Mouse (Mus musculus): ENCODE data around the gene Enthd1. TPM values are rescaled to one million over a fixed set of nuclear protein-coding genes. Genes with fewer than 3 reads are reported as not detected.
"Not testable (repeated sequence)": the region's sequence is repeated elsewhere in the genome, so short reads cannot be mapped to it uniquely, and the experiment has no call there.

Gene Enthd1
- total and polyA plus RNA-seq, 2 experiments from 2014 or later, result not detected

DNA sequence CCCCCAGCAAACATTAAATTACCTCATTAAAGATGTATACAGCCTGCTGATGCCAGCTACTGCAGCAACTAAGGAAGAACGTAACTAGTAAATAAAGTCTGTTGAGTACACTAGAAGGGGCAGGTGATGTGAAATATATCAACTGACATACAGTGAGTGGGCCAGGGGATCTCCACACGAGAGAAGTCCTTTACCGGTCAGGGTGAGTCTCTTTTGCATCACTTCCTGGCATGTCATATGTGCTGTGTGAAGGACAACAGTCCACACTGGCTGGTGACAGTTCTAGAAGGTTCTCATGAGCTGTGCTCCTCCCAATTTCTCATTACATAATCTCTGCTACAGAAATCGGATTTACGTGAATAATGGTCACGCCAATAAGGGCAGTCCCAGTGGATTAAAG is 27.8 kb upstream of the Enthd1 start:
- ATAC-seq (ENCODE audit: insufficient read depth, low read depth) (no peak), DNase-seq (ENCODE audit: low spot score) (no peak)
- 80% methylated on average over 6 of the region's 6 CpGs for WGBS
- Histone ChIP-seq H3K4me2 (ENCODE audit: low read depth, low read length) (no peak overlapping the region), H3K27me3 (ENCODE audit: control insufficient read depth, insufficient read depth, low read length) (no peaks in the 10 kb centered on the region), H3K9ac (replicated peaks; ENCODE audit: low read depth, low read length) (no peak overlapping the region), H3K4me1 (ENCODE audit: control insufficient read depth, insufficient read depth) (no peaks in the 10 kb centered on the region), H3K27ac (ENCODE audit: low read depth) (no peak overlapping the region), H3K36me3 (replicated peaks; ENCODE audit: control insufficient read depth, insufficient read depth, low read length) (no peaks in the 10 kb centered on the region), H3K4me3 (ENCODE audit: low read depth, low read length) (no peak overlapping the region), H3K9me3 (replicated peaks; ENCODE audit: control insufficient read depth, low read length) (no peaks in the 10 kb centered on the region)
- TF ChIP-seq CTCF (IDR thresholded peaks at IDR 0.05; ENCODE audit: low read depth) (no peak), EP300 (IDR thresholded peaks at IDR 0.05; ENCODE audit: low read depth) (no peak)

DNA sequence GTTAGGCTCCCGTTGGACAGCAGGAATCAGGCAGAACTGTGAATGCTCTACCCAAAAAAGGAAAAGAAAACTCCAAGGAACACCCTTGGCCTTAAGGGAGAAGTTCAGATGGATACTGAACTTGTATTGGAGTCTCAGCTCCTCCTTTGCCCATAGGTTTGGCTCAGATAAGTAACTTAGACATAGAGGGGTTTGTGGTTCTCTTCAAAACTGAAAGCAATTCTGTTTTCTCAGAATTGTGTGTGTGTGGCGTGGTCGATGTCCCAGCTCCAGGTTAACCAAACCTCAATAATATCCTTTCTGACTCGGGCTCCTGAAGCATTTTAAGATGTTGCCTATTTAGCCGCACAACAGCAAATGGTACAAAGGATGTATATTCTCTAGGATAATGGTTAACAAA is 25.7 kb upstream of the Enthd1 start:
- 88% methylated on average over 5 of the region's 5 CpGs for WGBS
- Histone ChIP-seq H3K4me3 (ENCODE audit: low read depth, low read length) (no peak overlapping the region), H3K4me1 (ENCODE audit: control insufficient read depth, insufficient read depth) (no peaks in the 10 kb centered on the region), H3K9ac (replicated peaks; ENCODE audit: low read depth, low read length) (no peak overlapping the region), H3K27me3 (ENCODE audit: control insufficient read depth, insufficient read depth, low read length) (no peaks in the 10 kb centered on the region), H3K9me3 (replicated peaks; ENCODE audit: control insufficient read depth, low read length) (no peaks in the 10 kb centered on the region), H3K36me3 (replicated peaks; ENCODE audit: control insufficient read depth, insufficient read depth, low read length) (no peaks in the 10 kb centered on the region), H3K27ac (ENCODE audit: low read depth) (no peak overlapping the region), H3K4me2 (ENCODE audit: low read depth, low read length) (no peak overlapping the region)
- DNase-seq (ENCODE audit: low spot score) (no peak), ATAC-seq (ENCODE audit: insufficient read depth, low read depth) (no peak)
- no peak for TF ChIP-seq CTCF (IDR thresholded peaks at IDR 0.05; ENCODE audit: low read depth)
- TF ChIP-seq EP300 (IDR thresholded peaks at IDR 0.05; ENCODE audit: low read depth), result no peak

DNA sequence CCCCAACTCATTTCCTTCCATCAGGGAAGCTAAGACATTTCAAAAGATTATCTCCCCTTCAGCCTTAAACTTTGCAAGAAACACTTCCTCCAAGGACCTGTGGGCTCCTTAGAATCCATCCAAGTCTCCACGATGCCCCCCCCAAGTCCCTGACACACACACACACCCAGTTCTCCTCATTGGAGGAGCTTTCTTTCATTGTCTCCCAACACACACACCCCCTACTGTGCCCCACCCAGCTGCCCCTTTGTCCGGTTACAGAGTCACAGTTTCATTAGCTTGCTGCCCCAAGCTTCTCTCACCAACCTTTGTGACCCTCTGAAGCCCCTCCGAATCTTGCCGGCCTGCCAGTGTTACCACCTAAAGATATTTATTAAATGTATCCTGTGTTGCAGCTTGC is 21.3 kb upstream of the Enthd1 start:
- ATAC-seq (ENCODE audit: insufficient read depth, low read depth) (no peak), DNase-seq (ENCODE audit: low spot score) (no peak)
- TF ChIP-seq EP300 (IDR thresholded peaks at IDR 0.05; ENCODE audit: low read depth), result no peak
- no peak for TF ChIP-seq CTCF (IDR thresholded peaks at IDR 0.05; ENCODE audit: low read depth)
- H3K4me2 ChIP-seq (ENCODE audit: low read depth, low read length), result no peak overlapping the region
- H3K9ac ChIP-seq (replicated peaks; ENCODE audit: low read depth, low read length), result no peak overlapping the region
- H3K4me1 ChIP-seq (ENCODE audit: control insufficient read depth, insufficient read depth), result no peaks in the 10 kb centered on the region
- no peaks in the 10 kb centered on the region for H3K27me3 ChIP-seq (ENCODE audit: control insufficient read depth, insufficient read depth, low read length)
- H3K4me3 ChIP-seq (ENCODE audit: low read depth, low read length), result no peak overlapping the region
- H3K36me3 ChIP-seq (replicated peaks; ENCODE audit: control insufficient read depth, insufficient read depth, low read length), result no peaks in the 10 kb centered on the region
- 61% methylated on average over 4 of the region's 4 CpGs for WGBS
- no peaks in the 10 kb centered on the region for H3K9me3 ChIP-seq (replicated peaks; ENCODE audit: control insufficient read depth, low read length)
- H3K27ac ChIP-seq (ENCODE audit: low read depth), result no peak overlapping the region

DNA sequence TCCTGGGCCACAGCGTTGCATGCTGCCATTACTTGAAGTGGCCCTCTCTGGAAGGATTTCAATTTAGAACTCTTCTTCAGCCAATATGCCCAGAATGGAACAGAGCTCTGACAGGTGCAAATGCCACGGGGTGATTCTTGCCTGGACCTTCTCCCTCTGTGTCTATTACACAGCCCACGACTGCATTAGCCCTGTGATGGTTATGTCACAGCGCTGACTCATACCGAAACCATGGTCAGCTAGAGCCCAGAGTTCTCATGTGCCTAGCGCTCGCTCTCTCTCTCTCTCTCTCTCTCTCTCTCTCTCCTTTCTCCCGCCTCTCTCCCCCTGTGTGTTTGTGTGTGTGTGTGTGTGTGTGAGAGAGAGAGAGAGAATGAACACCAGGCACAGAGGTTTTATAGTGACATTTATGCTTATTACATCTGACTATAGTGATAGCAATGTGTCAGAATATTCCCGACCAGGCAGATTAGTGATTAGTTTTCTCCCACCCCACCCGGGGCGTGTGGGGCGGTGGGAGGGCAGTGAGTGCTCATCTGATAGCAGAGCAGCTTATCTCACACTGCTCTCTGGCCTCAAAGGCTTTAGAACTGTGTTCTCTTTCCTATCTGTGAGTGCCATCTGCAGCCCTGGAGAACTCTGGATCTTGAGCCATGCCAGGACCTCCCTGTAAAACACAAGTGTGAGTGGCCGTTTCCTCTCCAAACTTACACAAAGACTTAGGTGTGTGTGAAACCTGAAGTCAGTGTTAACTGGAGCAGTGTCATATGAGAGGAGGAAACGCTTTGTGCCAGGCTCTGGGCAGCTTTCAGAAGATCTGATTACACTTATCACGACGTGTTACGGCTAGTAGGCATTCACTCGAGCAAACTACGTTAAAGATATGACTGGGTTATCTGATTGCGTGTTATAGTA is 17.9 kb upstream of the Enthd1 start:
- Histone ChIP-seq H3K4me2 (ENCODE audit: low read depth, low read length) (no peak overlapping the region), H3K27ac (ENCODE audit: low read depth) (no peak overlapping the region), H3K4me1 (ENCODE audit: control insufficient read depth, insufficient read depth) (no peaks in the 10 kb centered on the region), H3K27me3 (ENCODE audit: control insufficient read depth, insufficient read depth, low read length) (0 out of 2 replicates have a peak, but pooled peaks cover 8% of the 10 kb centered on the region), H3K36me3 (replicated peaks; ENCODE audit: control insufficient read depth, insufficient read depth, low read length) (no peaks in the 10 kb centered on the region), H3K9me3 (replicated peaks; ENCODE audit: control insufficient read depth, low read length) (no peaks in the 10 kb centered on the region), H3K9ac (replicated peaks; ENCODE audit: low read depth, low read length) (no peak overlapping the region), H3K4me3 (ENCODE audit: low read depth, low read length) (no peak overlapping the region)
- WGBS, result 43% methylated on average over 20 of the region's 20 CpGs
- no peak for DNase-seq (ENCODE audit: low spot score)
- TF ChIP-seq CTCF (IDR thresholded peaks at IDR 0.05; ENCODE audit: low read depth) (no peak), EP300 (IDR thresholded peaks at IDR 0.05; ENCODE audit: low read depth) (no peak)
- ATAC-seq (ENCODE audit: insufficient read depth, low read depth), result no peak

DNA sequence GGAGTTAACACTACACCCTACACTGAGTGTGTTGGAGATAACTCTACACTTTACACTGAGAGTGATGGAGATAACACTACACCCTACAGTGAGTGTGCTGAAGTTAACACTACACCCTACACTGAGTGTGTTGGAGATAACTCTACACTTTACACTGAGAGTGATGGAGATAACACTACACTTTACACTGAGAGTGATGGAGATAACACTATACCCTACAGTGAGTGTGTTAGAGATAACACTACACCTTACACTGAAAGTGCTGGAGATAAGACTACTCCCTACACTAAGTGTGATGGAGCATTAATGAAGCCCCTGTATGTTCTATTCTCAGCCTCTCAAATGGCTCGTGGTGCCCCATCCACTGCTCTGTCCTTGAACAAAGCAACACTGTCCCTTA is 15.6 kb upstream of the Enthd1 start:
- WGBS, result 65% methylated on average over 1 of the region's 1 CpGs
- not testable (repeated sequence) for H3K9ac ChIP-seq (replicated peaks; ENCODE audit: low read depth, low read length); H3K9me3 ChIP-seq (replicated peaks; ENCODE audit: control insufficient read depth, low read length); H3K4me1 ChIP-seq (ENCODE audit: control insufficient read depth, insufficient read depth); DNase-seq (ENCODE audit: low spot score); H3K27ac ChIP-seq (ENCODE audit: low read depth); H3K4me2 ChIP-seq (ENCODE audit: low read depth, low read length); ATAC-seq (ENCODE audit: insufficient read depth, low read depth); H3K4me3 ChIP-seq (ENCODE audit: low read depth, low read length); H3K36me3 ChIP-seq (replicated peaks; ENCODE audit: control insufficient read depth, insufficient read depth, low read length)
- 0 out of 2 replicates have a peak, but pooled peaks cover 12% of the 10 kb centered on the region for H3K27me3 ChIP-seq (ENCODE audit: control insufficient read depth, insufficient read depth, low read length)

Data from heart, postnatal 0 days (tissue).